Mouse (Mus musculus) intestine, embryonic 15.5 days (tissue): ENCODE data around the gene Gper1. TPM values are rescaled to one million over a fixed set of nuclear protein-coding genes. Genes with fewer than 3 reads are reported as not detected.

Experiments used
- ATAC-seq: fragments of 200-750 bp; cut with Nextera tagmentation; 2 replicates; pipeline ENCODE4 v1.8.0; 2017; ENCODE audit warnings: moderate TSS enrichment, moderate library complexity
- H3K27ac ChIP-seq: fragments of 300-500 bp; sonication (generic); 2 replicates; pipeline ENCODE4 v1.5.1; 2015; ENCODE audit warnings: mild to moderate bottlenecking, inconsistent platforms
- H3K27me3 ChIP-seq: fragments of 300-500 bp; sonication (generic); replicated peaks from 2 replicates; pipeline ENCODE4 v1.6.1; 2015; ENCODE audit warnings: inconsistent platforms
- H3K36me3 ChIP-seq: fragments of 300-500 bp; sonication (generic); 2 replicates; pipeline ENCODE4 v1.6.1; 2015; ENCODE audit warnings: inconsistent platforms
- H3K4me1 ChIP-seq: fragments of 300-500 bp; sonication (generic); replicated peaks from 2 replicates; pipeline ENCODE4 v1.6.1; 2015; ENCODE audit warnings: inconsistent platforms
- H3K4me2 ChIP-seq: fragments of 300-500 bp; sonication (generic); replicated peaks from 2 replicates; pipeline ENCODE4 v1.6.1; 2015; ENCODE audit warnings: mild to moderate bottlenecking, inconsistent platforms
- H3K4me3 ChIP-seq: fragments of 300-500 bp; sonication (generic); replicated peaks from 2 replicates; pipeline ENCODE4 v1.5.1; 2015; ENCODE audit warnings: inconsistent platforms
- H3K9ac ChIP-seq: fragments of 300-500 bp; sonication (generic); 2 replicates; pipeline ENCODE4 v1.6.1; 2015; ENCODE audit warnings: inconsistent platforms
- H3K9me3 ChIP-seq: fragments of 300-500 bp; sonication (generic); 2 replicates; pipeline ENCODE4 v1.6.1; 2016; ENCODE audit warnings: inconsistent platforms
- WGBS: fragments of 180-500 bp; shearing (Covaris S2); methylation state at CpG from one replicate; pipeline ENCODE4 v1.1.7; 2015; 5-methylcytosine and 5-hydroxymethylcytosine counted together
- polyA plus RNA-seq: library from polyadenylated mRNA; unstranded; fragments of >200 nt; fragmentation: Nextera tagmentation; extraction: Ambion mirVana; gene quantifications from 2 replicates; pipeline ENCODE4 v1.2.1, GENCODE M21; 2015

The Gper1 gene
- polyA plus RNA-seq, 1 experiment from 2014 or later, result 2.1 TPM

- Histone ChIP-seq H3K27ac (no peak overlapping the region), H3K9ac (no peak overlapping the region), H3K36me3 (no peaks in the 10 kb centered on the region), H3K4me3 (no peak overlapping the region), H3K4me2 (no peak overlapping the region), H3K4me1 (peaks cover 4% of the 10 kb centered on the region; the same call in 1 of the 2 replicates), H3K9me3 (no peaks in the 10 kb centered on the region), H3K27me3 (no peaks in the 10 kb centered on the region)
- WGBS, result 89% methylated on average over 14 of the region's 14 CpGs
- no peak for ATAC-seq
Observed at GRCm38 (mm10) chr5:139407121-139407885, 15.6 kb upstream of the Gper1 start.

DNA sequence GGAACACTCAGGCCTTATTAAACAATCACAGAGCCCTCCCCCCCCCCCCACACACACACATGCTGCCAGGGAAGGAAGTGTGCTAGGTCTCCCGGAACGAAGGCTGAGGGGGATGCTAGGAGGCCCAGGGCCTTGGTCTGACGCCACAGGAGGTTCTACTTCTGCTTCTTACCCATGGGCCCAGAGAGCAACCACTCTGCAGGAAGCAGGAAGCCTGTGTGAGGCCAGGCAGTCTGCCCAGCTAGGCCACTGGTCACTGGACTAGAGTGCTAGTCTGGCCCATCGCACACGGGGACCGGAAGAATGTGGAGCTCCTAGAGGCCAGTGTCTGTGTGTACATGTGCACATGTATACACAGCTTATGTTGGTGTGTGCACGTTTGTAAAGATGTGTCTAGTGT, 14.4 kb upstream of the Gper1 start:
- 69% methylated on average over 7 of the region's 7 CpGs for WGBS
- H3K27me3 ChIP-seq, result no peaks in the 10 kb centered on the region
- no peak overlapping the region for H3K27ac ChIP-seq
- H3K9ac ChIP-seq, result no peak overlapping the region
- no peak overlapping the region for H3K4me3 ChIP-seq
- no peak overlapping the region for H3K4me2 ChIP-seq
- no peaks in the 10 kb centered on the region for H3K36me3 ChIP-seq
- peaks cover 7% of the 10 kb centered on the region; the same call in 1 of the 2 replicates for H3K4me1 ChIP-seq
- H3K9me3 ChIP-seq, result no peaks in the 10 kb centered on the region
- ATAC-seq, result no peak

DNA sequence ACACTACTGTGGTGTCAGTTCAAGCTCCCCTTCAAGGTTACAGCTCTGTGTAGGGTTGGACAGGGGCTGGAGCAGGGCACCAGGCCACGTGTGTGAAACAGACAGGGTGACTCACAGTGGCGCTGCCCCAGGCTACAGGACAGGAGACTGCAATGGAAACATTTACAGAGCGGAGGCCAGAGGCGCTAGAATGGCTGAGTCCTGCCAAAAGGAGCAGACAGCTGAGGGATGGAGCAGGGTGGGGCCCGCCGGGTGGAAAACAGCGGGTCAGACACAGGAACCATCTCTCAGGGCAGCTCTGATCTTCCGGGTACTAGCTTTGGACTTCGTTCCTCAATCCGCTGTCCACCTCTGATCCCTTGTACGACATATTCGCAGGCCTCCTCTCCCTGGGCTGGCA, 13.5 kb upstream of the Gper1 start:
- 52% methylated on average over 12 of the region's 12 CpGs for WGBS
- Histone ChIP-seq H3K27me3 (no peaks in the 10 kb centered on the region), H3K27ac (0 out of 2 replicates have a peak overlapping the region, but pooled peaks have one; percentile 32), H3K4me3 (no peak overlapping the region), H3K9me3 (no peaks in the 10 kb centered on the region), H3K4me1 (peaks cover 12% of the 10 kb centered on the region), H3K9ac (no peak overlapping the region), H3K36me3 (no peaks in the 10 kb centered on the region), H3K4me2 (no peak overlapping the region)
- ATAC-seq, result peak; percentile 51

GRCm38 (mm10) chr5:139410056-139410455, 12.9 kb upstream of the Gper1 start:
- no peak for ATAC-seq
- Histone ChIP-seq H3K4me1 (peaks cover 12% of the 10 kb centered on the region), H3K36me3 (no peaks in the 10 kb centered on the region), H3K27ac (no peak overlapping the region), H3K9ac (no peak overlapping the region), H3K27me3 (no peaks in the 10 kb centered on the region), H3K9me3 (no peaks in the 10 kb centered on the region), H3K4me2 (no peak overlapping the region), H3K4me3 (no peak overlapping the region)
- whole genome bisulfite sequencing, result 82% methylated on average over 4 of the region's 4 CpGs

DNA sequence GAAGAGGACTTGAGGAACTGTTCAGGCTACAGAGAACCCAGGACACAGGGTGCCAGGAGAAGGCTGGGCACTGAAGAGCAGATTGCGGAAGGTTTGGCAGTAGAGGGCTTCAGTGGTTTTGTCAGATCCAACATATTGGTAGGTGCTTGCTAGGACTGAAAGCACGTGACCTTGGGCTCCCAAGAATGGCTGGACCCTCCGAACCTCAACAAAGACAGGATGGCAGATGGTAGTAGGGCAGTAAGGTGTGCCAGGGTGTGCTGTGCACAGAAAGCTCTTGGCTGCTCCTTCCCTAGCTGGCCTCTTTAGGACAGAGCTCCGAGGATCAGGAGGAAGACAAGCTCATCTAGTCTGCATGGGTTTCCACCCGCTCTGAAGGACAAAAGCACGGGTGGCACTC, 11.8 kb upstream of the Gper1 start:
- no peak for ATAC-seq
- whole genome bisulfite sequencing, result 93% methylated on average over 6 of the region's 6 CpGs
- Histone ChIP-seq H3K4me2 (no peak overlapping the region), H3K27me3 (no peaks in the 10 kb centered on the region), H3K9ac (no peak overlapping the region), H3K27ac (no peak overlapping the region), H3K4me3 (no peak overlapping the region), H3K4me1 (peaks cover 12% of the 10 kb centered on the region), H3K9me3 (no peaks in the 10 kb centered on the region), H3K36me3 (no peaks in the 10 kb centered on the region)

- no peak overlapping the region for H3K9ac ChIP-seq
- no peaks in the 10 kb centered on the region for H3K27me3 ChIP-seq
- H3K9me3 ChIP-seq, result no peaks in the 10 kb centered on the region
- H3K36me3 ChIP-seq, result no peaks in the 10 kb centered on the region
- H3K4me3 ChIP-seq, result no peak overlapping the region
- no peak overlapping the region for H3K27ac ChIP-seq
- ATAC-seq, result no peak
- peaks cover 12% of the 10 kb centered on the region for H3K4me1 ChIP-seq
- no peak overlapping the region for H3K4me2 ChIP-seq
- 60% methylated on average over 15 of the region's 15 CpGs for WGBS
Observed at GRCm38 (mm10) chr5:139411665-139412314, 11.2 kb upstream of the Gper1 start.

GRCm38 (mm10) chr5:139413545-139413944, 9.4 kb upstream of the Gper1 start:
- Histone ChIP-seq H3K27me3 (no peaks in the 10 kb centered on the region), H3K4me2 (no peak overlapping the region), H3K36me3 (no peaks in the 10 kb centered on the region), H3K4me3 (no peak overlapping the region), H3K9ac (no peak overlapping the region), H3K27ac (peak overlapping the region; percentile 52), H3K4me1 (peaks cover 14% of the 10 kb centered on the region), H3K9me3 (no peaks in the 10 kb centered on the region)
- WGBS, result 52% methylated on average over 4 of the region's 4 CpGs
- peak; percentile 54; the same call in 1 of the 2 replicates for ATAC-seq

DNA sequence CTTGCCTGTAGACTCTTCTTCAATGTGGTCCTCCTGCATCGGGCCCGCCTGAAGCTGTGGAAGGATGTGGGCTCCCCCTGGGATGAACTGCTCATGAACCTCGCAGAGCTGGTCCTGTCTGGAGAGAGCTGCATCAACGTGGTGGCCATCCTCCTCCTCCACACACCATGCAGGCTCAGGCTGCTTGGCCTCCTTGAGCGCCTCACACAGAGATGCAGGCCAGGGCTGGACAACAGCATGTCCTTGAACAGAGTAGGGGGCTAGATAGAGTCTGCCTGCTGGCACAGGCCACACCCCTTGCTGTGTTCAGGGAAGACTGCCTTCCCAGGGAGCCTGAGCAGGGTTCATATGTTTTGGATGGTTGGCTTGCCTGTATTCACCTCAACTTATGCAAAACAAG, 8.0 kb upstream of the Gper1 start:
- Histone ChIP-seq H3K9ac (no peak overlapping the region), H3K4me2 (no peak overlapping the region), H3K4me1 (peaks cover 23% of the 10 kb centered on the region), H3K27me3 (no peaks in the 10 kb centered on the region), H3K4me3 (no peak overlapping the region), H3K36me3 (no peaks in the 10 kb centered on the region), H3K9me3 (no peaks in the 10 kb centered on the region), H3K27ac (no peak overlapping the region)
- WGBS, result 83% methylated on average over 5 of the region's 5 CpGs
- no peak for ATAC-seq

GRCm38 (mm10) chr5:139416942-139417341, 6.0 kb upstream of the Gper1 start:
- H3K9me3 ChIP-seq, result no peaks in the 10 kb centered on the region
- no peaks in the 10 kb centered on the region for H3K27me3 ChIP-seq
- H3K9ac ChIP-seq, result no peak overlapping the region
- no peak for ATAC-seq
- H3K4me3 ChIP-seq, result no peak overlapping the region
- H3K27ac ChIP-seq, result no peak overlapping the region
- WGBS, result 86% methylated on average over 4 of the region's 4 CpGs
- H3K4me1 ChIP-seq, result peaks cover 28% of the 10 kb centered on the region
- no peak overlapping the region for H3K4me2 ChIP-seq
- no peaks in the 10 kb centered on the region for H3K36me3 ChIP-seq

DNA sequence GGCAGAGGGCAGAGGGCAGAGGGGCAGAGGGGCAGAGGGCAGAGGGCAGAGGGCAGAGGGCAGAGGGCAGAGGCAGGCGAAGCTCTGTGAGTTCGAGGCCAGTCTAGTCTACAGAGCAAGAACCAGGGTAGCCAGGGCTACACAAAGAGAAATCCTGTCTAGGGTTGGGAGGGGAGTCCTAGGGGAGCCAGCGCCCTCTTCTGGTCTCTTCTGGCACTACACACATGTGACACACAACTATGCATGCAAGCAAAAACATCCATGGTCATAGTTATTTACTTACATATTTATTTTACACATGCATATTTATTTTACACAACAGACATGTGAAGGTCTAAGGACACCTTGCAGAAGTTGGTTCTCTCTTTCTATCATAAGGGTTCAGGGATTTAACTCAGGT, 5.5 kb upstream of the Gper1 start:
- Histone ChIP-seq H3K4me2 (no peak overlapping the region), H3K36me3 (no peaks in the 10 kb centered on the region), H3K9ac (no peak overlapping the region), H3K27me3 (no peaks in the 10 kb centered on the region), H3K9me3 (no peaks in the 10 kb centered on the region), H3K27ac (no peak overlapping the region), H3K4me3 (no peak overlapping the region), H3K4me1 (peaks cover 30% of the 10 kb centered on the region)
- ATAC-seq, result no peak
- 84% methylated on average over 3 of the region's 3 CpGs for WGBS

DNA sequence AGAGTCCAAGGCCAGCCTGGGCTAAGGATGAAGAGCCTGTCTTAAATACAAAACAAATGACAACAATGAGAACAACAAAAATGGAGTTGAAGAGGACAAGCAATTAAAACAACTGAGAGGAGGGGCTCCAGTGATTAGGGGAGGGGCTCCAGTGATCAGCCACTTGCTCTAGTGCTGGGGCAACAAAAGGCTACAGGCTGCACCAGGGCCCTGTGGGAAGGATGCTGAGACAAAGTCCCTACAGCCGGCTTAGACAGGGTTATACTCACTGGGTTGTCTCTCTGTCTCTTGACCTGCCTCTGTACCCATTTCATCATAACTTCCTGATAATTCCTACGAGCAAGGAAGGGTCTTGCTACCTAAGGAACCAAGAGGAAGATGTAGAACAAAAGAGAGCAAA, 4.8 kb upstream of the Gper1 start:
- 60% methylated on average over 2 of the region's 2 CpGs for WGBS
- no peak overlapping the region for H3K9ac ChIP-seq
- no peaks in the 10 kb centered on the region for H3K9me3 ChIP-seq
- no peak for ATAC-seq
- no peak overlapping the region for H3K27ac ChIP-seq
- H3K4me1 ChIP-seq, result peaks cover 31% of the 10 kb centered on the region
- no peaks in the 10 kb centered on the region for H3K36me3 ChIP-seq
- H3K4me2 ChIP-seq, result no peak overlapping the region
- H3K4me3 ChIP-seq, result no peak overlapping the region
- no peaks in the 10 kb centered on the region for H3K27me3 ChIP-seq

DNA sequence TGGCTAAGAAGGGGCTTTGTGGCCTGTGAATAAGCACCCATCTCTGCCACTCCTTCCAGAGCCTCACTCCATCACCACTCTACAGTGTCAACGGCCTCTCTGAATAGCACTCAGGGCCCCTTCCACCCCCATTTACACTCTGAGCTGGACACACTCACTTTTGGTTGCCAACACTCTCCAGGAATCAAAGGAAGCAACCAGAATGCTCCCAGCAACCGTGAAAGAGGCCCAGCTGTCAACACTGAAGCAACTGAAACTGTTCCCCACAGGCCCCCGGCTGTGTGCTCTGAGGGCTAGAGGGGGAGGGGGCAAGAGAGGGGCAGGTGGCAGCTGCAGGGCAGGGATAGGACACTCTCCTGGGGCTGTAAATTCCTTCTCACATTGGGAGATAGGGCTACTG, 4.3 kb upstream of the Gper1 start:
- H3K9me3 ChIP-seq, result no peaks in the 10 kb centered on the region
- ATAC-seq, result no peak
- H3K27ac ChIP-seq, result no peak overlapping the region
- 16% methylated on average over 3 of the region's 3 CpGs for WGBS
- peaks cover 35% of the 10 kb centered on the region for H3K4me1 ChIP-seq
- H3K4me2 ChIP-seq, result no peak overlapping the region
- no peaks in the 10 kb centered on the region for H3K27me3 ChIP-seq
- H3K9ac ChIP-seq, result no peak overlapping the region
- H3K36me3 ChIP-seq, result no peaks in the 10 kb centered on the region
- no peak overlapping the region for H3K4me3 ChIP-seq

DNA sequence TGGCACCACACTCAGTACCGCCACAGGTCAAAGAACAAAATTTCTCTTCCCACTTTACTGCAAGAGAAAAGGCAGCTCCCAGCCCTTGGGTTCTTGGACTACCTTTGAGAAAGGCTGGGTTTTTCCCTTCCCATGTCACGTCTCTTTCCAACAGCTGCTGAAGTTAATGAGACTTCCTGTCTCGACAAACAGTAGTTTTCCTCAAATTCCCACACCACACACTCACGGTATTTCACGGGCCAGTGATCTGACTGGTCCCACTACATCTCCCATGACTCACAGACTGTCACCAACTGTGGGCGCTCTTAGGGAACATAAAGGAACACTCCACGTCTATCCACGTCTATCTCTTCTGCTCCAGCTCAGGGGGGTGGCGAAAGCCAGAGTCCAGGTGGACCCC, 2.2 kb downstream of the Gper1 start:
- H3K27me3 ChIP-seq, result no peaks in the 10 kb centered on the region
- 66% methylated on average over 9 of the region's 9 CpGs for WGBS
- no peaks in the 10 kb centered on the region for H3K36me3 ChIP-seq
- H3K9ac ChIP-seq, result no peak overlapping the region
- H3K4me1 ChIP-seq, result peaks cover 37% of the 10 kb centered on the region
- no peak overlapping the region for H3K4me2 ChIP-seq
- ATAC-seq, result no peak
- H3K4me3 ChIP-seq, result no peak overlapping the region
- no peak overlapping the region for H3K27ac ChIP-seq
- no peaks in the 10 kb centered on the region for H3K9me3 ChIP-seq
